Mouse (Mus musculus): ENCODE data around the gene Ahdc1. TPM values are rescaled to one million over a fixed set of nuclear protein-coding genes. Genes with fewer than 3 reads are reported as not detected.
A peak's percentile ranks its signal among the peaks of the same experiment; 100 is the strongest.

The Ahdc1 gene
- polyA plus RNA-seq, 1 experiment from 2014 or later: 8.1 TPM

DNA sequence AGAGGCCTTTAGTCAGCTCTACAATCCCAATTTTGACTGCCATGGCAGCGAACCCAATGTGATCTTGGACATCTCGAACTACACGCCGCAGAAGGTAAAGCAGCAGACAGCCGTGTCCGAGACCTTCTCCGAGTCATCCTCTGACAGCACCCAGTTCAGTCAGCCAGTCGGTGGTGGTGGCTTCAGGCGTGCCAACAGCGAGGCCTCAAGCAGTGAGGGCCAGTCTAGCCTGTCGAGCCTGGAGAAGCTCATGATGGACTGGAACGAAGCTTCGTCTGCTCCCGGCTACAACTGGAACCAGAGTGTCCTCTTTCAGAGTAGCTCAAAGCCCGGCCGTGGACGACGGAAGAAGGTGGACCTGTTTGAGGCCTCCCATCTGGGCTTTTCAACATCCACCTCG lies 53.7 kb downstream of the Ahdc1 start:
- H3K9me3 ChIP-seq (ENCODE audit: control insufficient read depth, low read length): no peaks in the 10 kb centered on the region
- no peak overlapping the region for H3K4me2 ChIP-seq (ENCODE audit: low read length)
- peaks cover 1% of the 10 kb centered on the region for H3K4me1 ChIP-seq (replicated peaks; ENCODE audit: control insufficient read depth, insufficient read depth, low read length)
- no peak overlapping the region for H3K9ac ChIP-seq (ENCODE audit: low read length)
- ATAC-seq (replicated peaks; ENCODE audit: low FRiP score, low TSS enrichment, low read depth) (no peak), DNase-seq (ENCODE audit: low spot score) (no peak)
- whole genome bisulfite sequencing: 93% methylated on average over 19 of the region's 19 CpGs
- no peaks in the 10 kb centered on the region for H3K27me3 ChIP-seq (replicated peaks; ENCODE audit: control insufficient read depth, insufficient read depth, low read length)
- H3K4me3 ChIP-seq (ENCODE audit: low read depth, low read length): no peak overlapping the region
- H3K36me3 ChIP-seq (ENCODE audit: control insufficient read depth, insufficient read depth, low read length): peaks cover 83% of the 10 kb centered on the region
- H3K27ac ChIP-seq (ENCODE audit: low read depth): no peak overlapping the region

DNA sequence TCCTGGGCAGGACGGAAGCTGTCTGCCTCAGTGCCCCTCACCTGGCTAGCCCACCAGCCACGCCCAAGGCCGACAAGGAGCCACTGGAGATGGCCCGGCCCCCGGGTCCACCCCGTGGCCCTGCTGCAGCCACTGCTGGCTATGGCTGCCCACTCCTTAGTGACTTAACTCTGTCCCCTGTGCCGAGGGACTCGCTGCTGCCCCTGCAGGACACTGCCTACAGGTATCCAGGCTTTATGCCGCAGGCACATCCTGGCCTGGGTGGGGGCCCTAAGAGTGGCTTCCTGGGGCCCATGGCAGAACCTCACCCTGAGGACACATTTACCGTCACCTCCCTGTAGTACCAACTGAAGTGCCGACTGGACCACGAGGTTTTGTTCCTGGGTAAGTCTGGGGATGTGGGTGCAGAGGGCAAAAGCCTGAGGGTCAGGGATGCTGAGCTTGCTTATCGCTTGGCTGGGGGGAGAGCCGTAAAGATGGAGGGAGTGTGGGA lies 54.9 kb downstream of the Ahdc1 start:
- H3K4me2 ChIP-seq (ENCODE audit: low read length): no peak overlapping the region
- H3K36me3 ChIP-seq (ENCODE audit: control insufficient read depth, insufficient read depth, low read length): peaks cover 87% of the 10 kb centered on the region
- H3K4me1 ChIP-seq (replicated peaks; ENCODE audit: control insufficient read depth, insufficient read depth, low read length): no peaks in the 10 kb centered on the region
- WGBS: 94% methylated on average over 14 of the region's 14 CpGs
- DNase-seq (ENCODE audit: low spot score) (no peak), ATAC-seq (replicated peaks; ENCODE audit: low FRiP score, low TSS enrichment, low read depth) (no peak)
- no peaks in the 10 kb centered on the region for H3K27me3 ChIP-seq (replicated peaks; ENCODE audit: control insufficient read depth, insufficient read depth, low read length)
- no peak overlapping the region for H3K4me3 ChIP-seq (ENCODE audit: low read depth, low read length)
- H3K9ac ChIP-seq (ENCODE audit: low read length): no peak overlapping the region
- H3K9me3 ChIP-seq (ENCODE audit: control insufficient read depth, low read length): no peaks in the 10 kb centered on the region
- no peak overlapping the region for H3K27ac ChIP-seq (ENCODE audit: low read depth)

DNA sequence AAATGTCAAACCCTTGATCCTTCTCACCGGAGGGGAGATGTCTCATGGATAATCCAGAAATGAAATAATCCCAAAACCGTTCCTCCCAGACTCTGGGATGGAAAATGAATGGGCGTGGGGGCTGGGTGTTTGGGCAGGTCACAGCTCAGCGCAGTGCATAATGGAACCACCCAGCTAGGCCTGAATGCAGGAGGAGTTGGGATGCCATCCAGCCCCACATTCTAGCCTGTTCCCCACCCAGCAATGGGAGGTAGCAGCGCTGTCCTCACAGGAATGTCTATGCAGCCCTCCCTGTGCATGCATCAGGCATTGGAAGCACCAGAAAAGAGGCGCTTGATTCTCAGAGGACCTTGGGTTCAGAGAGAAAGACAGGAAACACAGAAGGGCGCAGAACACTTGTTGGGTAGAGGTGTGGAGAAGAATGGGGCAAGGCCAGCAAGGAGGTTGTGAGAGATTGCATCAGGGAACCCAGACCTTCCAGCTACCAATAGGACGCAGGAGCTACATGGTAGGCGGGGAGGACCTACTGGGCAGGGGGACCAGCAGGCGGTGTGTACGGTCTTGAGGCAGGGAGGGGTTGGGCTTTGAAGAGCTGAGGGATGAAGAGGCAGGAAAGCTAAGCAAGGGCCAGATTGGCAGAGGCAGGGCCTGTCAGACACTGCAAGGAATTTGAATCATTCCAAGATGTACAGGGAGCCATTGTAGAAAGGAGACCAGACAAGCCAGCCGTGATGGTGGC lies 57.5 kb downstream of the Ahdc1 start:
- peaks cover 81% of the 10 kb centered on the region for H3K36me3 ChIP-seq (ENCODE audit: control insufficient read depth, insufficient read depth, low read length)
- H3K4me3 ChIP-seq (ENCODE audit: low read depth, low read length): no peak overlapping the region
- DNase-seq (ENCODE audit: low spot score): no peak
- WGBS: 79% methylated on average over 12 of the region's 12 CpGs
- H3K27ac ChIP-seq (ENCODE audit: low read depth): no peak overlapping the region
- H3K4me2 ChIP-seq (ENCODE audit: low read length): no peak overlapping the region
- H3K4me1 ChIP-seq (replicated peaks; ENCODE audit: control insufficient read depth, insufficient read depth, low read length): peaks cover 4% of the 10 kb centered on the region; the same call in 1 of the 2 replicates
- no peaks in the 10 kb centered on the region for H3K9me3 ChIP-seq (ENCODE audit: control insufficient read depth, low read length)
- no peak for ATAC-seq (replicated peaks; ENCODE audit: low FRiP score, low TSS enrichment, low read depth)
- no peaks in the 10 kb centered on the region for H3K27me3 ChIP-seq (replicated peaks; ENCODE audit: control insufficient read depth, insufficient read depth, low read length)
- no peak overlapping the region for H3K9ac ChIP-seq (ENCODE audit: low read length)

DNA sequence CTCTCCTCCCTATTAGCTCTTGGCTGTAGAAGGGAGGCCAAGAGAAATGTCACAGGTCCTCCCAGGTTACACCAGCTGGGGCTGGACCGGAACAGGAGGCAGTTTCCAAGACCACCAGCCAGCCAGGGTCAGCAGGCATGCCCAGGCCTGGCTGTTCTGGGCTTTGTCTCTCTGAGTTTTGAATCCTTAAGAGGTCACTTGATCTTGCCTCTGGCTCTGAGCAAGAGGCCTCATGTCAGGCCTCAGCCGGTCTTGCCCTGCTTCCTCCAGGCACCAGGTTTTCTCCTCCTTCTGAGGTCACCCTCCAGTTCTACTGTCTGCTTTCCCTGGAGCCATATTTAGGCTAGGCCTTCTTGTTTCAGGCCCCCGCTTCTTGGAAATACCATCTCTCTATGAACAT lies 59.3 kb downstream of the Ahdc1 start:
- Histone ChIP-seq H3K9me3 (ENCODE audit: control insufficient read depth, low read length) (no peaks in the 10 kb centered on the region), H3K4me1 (replicated peaks; ENCODE audit: control insufficient read depth, insufficient read depth, low read length) (peaks cover 16% of the 10 kb centered on the region), H3K4me3 (ENCODE audit: low read depth, low read length) (no peak overlapping the region), H3K4me2 (ENCODE audit: low read length) (no peak overlapping the region), H3K27ac (ENCODE audit: low read depth) (no peak overlapping the region), H3K27me3 (replicated peaks; ENCODE audit: control insufficient read depth, insufficient read depth, low read length) (no peaks in the 10 kb centered on the region), H3K9ac (ENCODE audit: low read length) (no peak overlapping the region), H3K36me3 (ENCODE audit: control insufficient read depth, insufficient read depth, low read length) (peaks cover 72% of the 10 kb centered on the region)
- ATAC-seq (replicated peaks; ENCODE audit: low FRiP score, low TSS enrichment, low read depth) (no peak), DNase-seq (ENCODE audit: low spot score) (no peak)
- WGBS: 76% methylated on average over 3 of the region's 3 CpGs

DNA sequence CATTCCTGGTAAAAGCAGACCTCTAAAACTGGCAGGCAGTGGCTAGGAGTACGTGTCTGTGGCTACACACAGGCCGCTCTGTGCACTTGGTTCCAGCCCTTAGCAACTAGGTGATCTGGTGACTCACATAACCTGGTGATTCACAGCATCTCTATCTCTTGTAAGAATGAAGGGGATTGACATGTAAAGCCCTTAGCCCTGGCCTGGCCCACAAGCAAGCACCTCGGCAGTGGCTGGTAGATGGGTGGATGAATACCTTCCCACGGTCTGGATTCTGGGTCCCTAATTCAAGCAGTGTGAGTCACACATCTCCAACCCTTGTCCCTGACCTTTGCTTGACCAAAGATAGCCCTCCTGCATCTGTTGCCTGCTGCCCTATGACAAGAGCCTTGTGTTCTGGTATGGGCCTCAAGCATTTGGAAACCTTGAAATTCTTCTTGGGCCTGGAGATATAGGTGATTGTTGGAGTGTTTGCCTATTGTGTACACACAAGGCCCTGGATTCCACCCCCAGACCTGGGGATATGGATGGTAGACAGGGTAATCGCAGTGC lies 59.8 kb downstream of the Ahdc1 start:
- WGBS: 88% methylated on average over 5 of the region's 5 CpGs

DNA sequence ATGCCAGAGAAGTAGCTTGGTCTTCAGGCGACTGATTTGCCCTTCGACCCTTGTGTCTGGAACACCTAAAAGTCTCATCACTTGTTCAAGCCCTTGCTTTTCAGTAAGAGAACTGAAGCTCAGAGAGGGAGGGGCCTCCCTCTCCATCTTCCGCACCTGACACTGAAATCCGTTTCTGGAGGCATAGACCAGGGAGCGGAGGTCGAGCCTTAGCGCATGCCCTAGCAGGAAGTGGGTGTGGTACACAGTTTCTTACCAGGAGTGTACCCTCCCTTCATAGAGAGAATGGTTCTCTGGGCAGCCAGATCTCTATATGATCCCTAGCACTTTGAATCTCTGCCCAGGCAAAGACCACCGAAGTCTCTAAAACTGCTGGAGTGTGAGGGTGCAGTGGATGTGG lies 62.1 kb downstream of the Ahdc1 start:
- no peaks in the 10 kb centered on the region for H3K27me3 ChIP-seq (replicated peaks; ENCODE audit: control insufficient read depth, insufficient read depth, low read length)
- no peak overlapping the region for H3K9ac ChIP-seq (ENCODE audit: low read length)
- H3K9me3 ChIP-seq (ENCODE audit: control insufficient read depth, low read length): no peaks in the 10 kb centered on the region
- no peak overlapping the region for H3K4me2 ChIP-seq (ENCODE audit: low read length)
- no peak overlapping the region for H3K27ac ChIP-seq (ENCODE audit: low read depth)
- ATAC-seq (replicated peaks; ENCODE audit: low FRiP score, low TSS enrichment, low read depth) (no peak), DNase-seq (ENCODE audit: low spot score) (no peak)
- peaks cover 16% of the 10 kb centered on the region for H3K4me1 ChIP-seq (replicated peaks; ENCODE audit: control insufficient read depth, insufficient read depth, low read length)
- H3K36me3 ChIP-seq (ENCODE audit: control insufficient read depth, insufficient read depth, low read length): peaks cover 66% of the 10 kb centered on the region
- 58% methylated on average over 8 of the region's 8 CpGs for WGBS
- H3K4me3 ChIP-seq (ENCODE audit: low read depth, low read length): no peak overlapping the region

More for the DNA sequence above, 59.8 kb downstream of the Ahdc1 start:
- H3K36me3 ChIP-seq (ENCODE audit: control insufficient read depth, insufficient read depth, low read length): peaks cover 68% of the 10 kb centered on the region
- H3K4me3 ChIP-seq (ENCODE audit: low read depth, low read length): no peak overlapping the region
- no peaks in the 10 kb centered on the region for H3K27me3 ChIP-seq (replicated peaks; ENCODE audit: control insufficient read depth, insufficient read depth, low read length)
- no peak overlapping the region for H3K9ac ChIP-seq (ENCODE audit: low read length)
- no peak for ATAC-seq (replicated peaks; ENCODE audit: low FRiP score, low TSS enrichment, low read depth)
- no peaks in the 10 kb centered on the region for H3K9me3 ChIP-seq (ENCODE audit: control insufficient read depth, low read length)
- peaks cover 16% of the 10 kb centered on the region for H3K4me1 ChIP-seq (replicated peaks; ENCODE audit: control insufficient read depth, insufficient read depth, low read length)
- H3K4me2 ChIP-seq (ENCODE audit: low read length): no peak overlapping the region
- H3K27ac ChIP-seq (ENCODE audit: low read depth): no peak overlapping the region
- DNase-seq (ENCODE audit: low spot score): no peak

DNA sequence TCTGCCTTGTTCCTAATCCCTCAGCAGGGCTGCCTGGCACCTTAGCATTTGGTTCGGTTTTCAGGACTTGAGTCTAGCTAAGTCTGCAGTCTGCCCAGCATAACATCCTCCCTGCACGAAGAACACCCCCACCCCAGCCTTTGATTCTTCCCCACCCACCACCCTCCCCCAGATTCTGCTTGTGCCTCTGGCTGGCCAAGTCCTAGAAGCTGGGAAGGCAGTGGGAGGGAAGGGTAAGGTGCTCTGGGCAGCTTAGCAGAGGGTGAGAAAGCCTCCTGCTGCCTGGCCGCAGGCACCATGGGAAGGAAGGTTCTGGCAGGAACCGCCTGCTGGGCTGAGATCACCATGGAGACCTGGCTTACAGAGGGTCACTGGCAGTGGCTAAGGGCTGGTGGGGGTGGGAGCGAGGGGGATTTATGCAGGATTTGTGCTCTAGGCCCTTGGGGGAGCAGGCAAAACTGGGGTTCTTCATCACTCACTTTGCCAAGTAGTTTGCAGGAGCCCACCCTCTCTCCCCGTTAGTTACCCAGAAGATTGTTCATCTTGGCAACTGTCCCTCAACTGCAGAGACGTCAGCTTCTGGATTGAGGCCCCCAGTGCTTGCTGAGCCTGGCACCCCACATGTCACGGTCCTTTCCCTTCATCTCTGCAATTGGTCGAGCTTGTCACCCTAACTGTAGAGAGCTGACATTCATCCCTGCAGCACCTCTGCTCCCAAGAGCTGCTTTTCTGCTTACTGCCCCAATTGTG lies 63.2 kb downstream of the Ahdc1 start:
- no peak overlapping the region for H3K4me2 ChIP-seq (ENCODE audit: low read length)
- H3K27me3 ChIP-seq (replicated peaks; ENCODE audit: control insufficient read depth, insufficient read depth, low read length): no peaks in the 10 kb centered on the region
- H3K4me3 ChIP-seq (ENCODE audit: low read depth, low read length): no peak overlapping the region
- peaks cover 68% of the 10 kb centered on the region for H3K36me3 ChIP-seq (ENCODE audit: control insufficient read depth, insufficient read depth, low read length)
- DNase-seq (ENCODE audit: low spot score) (no peak), ATAC-seq (replicated peaks; ENCODE audit: low FRiP score, low TSS enrichment, low read depth) (no peak; the same call in 1 of the 2 replicates)
- 0 out of 2 replicates have a peak overlapping the region, but pooled peaks have one; percentile 16 for H3K9ac ChIP-seq (ENCODE audit: low read length)
- WGBS: 41% methylated on average over 9 of the region's 9 CpGs
- H3K9me3 ChIP-seq (ENCODE audit: control insufficient read depth, low read length): no peaks in the 10 kb centered on the region
- H3K4me1 ChIP-seq (replicated peaks; ENCODE audit: control insufficient read depth, insufficient read depth, low read length): peaks cover 24% of the 10 kb centered on the region
- H3K27ac ChIP-seq (ENCODE audit: low read depth): 0 out of 2 replicates have a peak overlapping the region, but pooled peaks have one; percentile 11

DNA sequence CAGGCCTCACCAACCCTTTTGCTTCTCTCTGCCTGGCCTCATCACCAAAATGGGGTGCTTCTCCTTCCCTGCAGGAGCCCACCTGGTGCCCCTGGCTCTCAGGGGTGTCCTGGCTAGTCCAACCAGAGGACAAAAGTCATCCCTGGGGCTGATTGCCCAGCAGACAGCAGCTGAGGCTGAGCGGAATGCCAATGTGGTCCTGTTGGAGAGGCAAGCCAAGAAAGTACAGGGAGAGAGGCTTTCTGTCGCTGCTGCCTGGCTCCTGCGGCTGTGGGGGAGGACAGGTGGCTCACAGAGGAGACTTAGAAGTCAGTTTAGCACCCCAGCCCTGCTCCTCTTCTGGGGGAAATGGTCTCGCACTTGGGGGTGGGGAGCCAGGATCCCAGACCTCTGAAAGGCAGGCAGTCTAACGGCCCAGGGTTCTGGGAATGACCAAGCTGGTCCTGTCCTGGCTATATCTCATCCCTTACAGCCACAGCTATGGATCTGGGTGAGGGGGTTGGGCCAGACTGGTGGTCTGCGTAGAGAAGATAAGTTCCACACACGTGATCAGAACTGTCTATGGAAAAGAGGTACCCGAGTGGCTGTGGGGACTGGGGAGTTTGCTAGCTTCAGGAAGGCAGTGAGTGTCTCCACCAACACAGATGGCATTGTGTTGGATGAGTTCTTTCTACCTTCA lies 64.0 kb downstream of the Ahdc1 start:
- no peak overlapping the region for H3K9ac ChIP-seq (ENCODE audit: low read length)
- ATAC-seq (replicated peaks; ENCODE audit: low FRiP score, low TSS enrichment, low read depth) (no peak), DNase-seq (ENCODE audit: low spot score) (no peak)
- no peaks in the 10 kb centered on the region for H3K9me3 ChIP-seq (ENCODE audit: control insufficient read depth, low read length)
- no peak overlapping the region for H3K4me3 ChIP-seq (ENCODE audit: low read depth, low read length)
- H3K4me2 ChIP-seq (ENCODE audit: low read length): no peak overlapping the region
- peaks cover 30% of the 10 kb centered on the region for H3K4me1 ChIP-seq (replicated peaks; ENCODE audit: control insufficient read depth, insufficient read depth, low read length)
- H3K27ac ChIP-seq (ENCODE audit: low read depth): no peak overlapping the region
- no peaks in the 10 kb centered on the region for H3K27me3 ChIP-seq (replicated peaks; ENCODE audit: control insufficient read depth, insufficient read depth, low read length)
- H3K36me3 ChIP-seq (ENCODE audit: control insufficient read depth, insufficient read depth, low read length): peaks cover 66% of the 10 kb centered on the region
- WGBS: 59% methylated on average over 8 of the region's 8 CpGs
